Mouse (Mus musculus): ENCODE results near the gene Tmem255b.

- TF ChIP-seq CTCF (IDR thresholded peaks at IDR 0.05; ENCODE audit: low read depth) (no peak), EP300 (IDR thresholded peaks at IDR 0.05; ENCODE audit: low read depth) (no peak)
Observed at GRCm38 (mm10) chr8:13430866-13431265, 4.1 kb upstream of the Tmem255b start.
